Mouse (Mus musculus): Measurements from ENCODE around the gene Dao. TPM values are rescaled to one million over a fixed set of nuclear protein-coding genes. Genes with fewer than 3 reads are reported as not detected.

Gene Dao
- total and polyA plus RNA-seq, 3 experiments, result 1.4 to 3.6 (median 1.9) TPM

DNA sequence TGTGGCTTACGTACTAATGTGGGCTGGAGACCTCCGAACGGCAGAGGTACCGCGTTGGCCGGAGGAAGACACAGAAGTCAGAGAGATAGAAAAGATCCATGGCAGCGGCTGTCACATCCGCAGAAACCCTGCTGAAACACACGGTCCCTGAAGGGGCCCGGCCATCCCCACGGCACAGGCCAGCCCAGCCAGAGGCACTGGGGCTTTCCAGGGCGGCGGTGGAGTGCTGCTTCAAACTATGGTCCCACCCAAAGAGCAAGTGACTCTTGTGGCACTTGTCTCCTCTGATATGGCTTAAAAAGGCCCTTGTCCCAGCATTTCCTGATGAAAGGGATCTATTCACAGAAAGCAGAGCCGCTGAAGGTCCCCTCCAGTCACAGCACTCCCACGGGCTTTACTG is 28.9 kb upstream of the Dao start:
- Histone ChIP-seq H3K4me2 (ENCODE audit: insufficient read depth, low read depth, poor library complexity, severe bottlenecking) (0 out of 2 replicates have a peak overlapping the region, but pooled peaks have one; percentile 13), H3K27ac (ENCODE audit: insufficient read depth, low read depth) (peak overlapping the region; percentile 34; the same call in 1 of the 2 replicates), H3K9ac (ENCODE audit: insufficient read depth, low read depth) (peak overlapping the region; percentile 18; the same call in 1 of the 2 replicates), H3K36me3 (replicated peaks in 1 of 2; ENCODE audit: control insufficient read depth in 1 of 2, insufficient read depth in 1 of 2, low read length in 1 of 2) (peaks cover 16 to 72% of the 10 kb centered on the region in 2 experiments), H3K27me3 (replicated peaks) (no peaks in the 10 kb centered on the region), H3K9me3 (replicated peaks; ENCODE audit: low read length) (no peaks in the 10 kb centered on the region), H3K79me2 (replicated peaks; ENCODE audit: control insufficient read depth, extremely low read depth, insufficient read depth, poor library complexity, severe bottlenecking) (no peaks in the 10 kb centered on the region), H3K4me3 (replicated peaks in 1 of 3; ENCODE audit: low read depth in 2 of 3, low read length in 2 of 3, poor library complexity in 1 of 3) (no peak overlapping the region), H3K4me1 (ENCODE audit: control insufficient read depth in 1 of 2, insufficient read depth in 2 of 2) (peaks cover 15 to 54% of the 10 kb centered on the region in 2 experiments)
- peak; percentile 77; the same call in 1 of the 2 replicates for TF ChIP-seq UBTF (IDR thresholded peaks at IDR 0.05; ENCODE audit: low read depth, low read length)
- no peak for TF ChIP-seq MAFK (IDR thresholded peaks at IDR 0.05; ENCODE audit: insufficient replicate concordance, low read length)
- no peak for TF ChIP-seq NELFE (IDR thresholded peaks at IDR 0.05; ENCODE audit: low read depth, low read length)
- no peak for TF ChIP-seq RAD21 (IDR thresholded peaks at IDR 0.05; ENCODE audit: low read depth, low read length)
- in situ Hi-C loops (cut with MboI; ENCODE audit: low pct_ligation_motif_present, low pct_unique_long_range_greater_than_20kb, low sequenced_read_pairs) (loop anchor here (10.0 kb wide), 1 partner anchor 150 kb away; the partner anchor contains the start of gene Alkbh2), dilution Hi-C loops (cut with MboI; ENCODE audit: extremely low pct_ligation_motif_present, extremely low pct_unique_long_range_greater_than_20kb, low sequenced_read_pairs) (no loop called here)
- DNase-seq (ENCODE audit: extremely low read depth), result no peak

DNA sequence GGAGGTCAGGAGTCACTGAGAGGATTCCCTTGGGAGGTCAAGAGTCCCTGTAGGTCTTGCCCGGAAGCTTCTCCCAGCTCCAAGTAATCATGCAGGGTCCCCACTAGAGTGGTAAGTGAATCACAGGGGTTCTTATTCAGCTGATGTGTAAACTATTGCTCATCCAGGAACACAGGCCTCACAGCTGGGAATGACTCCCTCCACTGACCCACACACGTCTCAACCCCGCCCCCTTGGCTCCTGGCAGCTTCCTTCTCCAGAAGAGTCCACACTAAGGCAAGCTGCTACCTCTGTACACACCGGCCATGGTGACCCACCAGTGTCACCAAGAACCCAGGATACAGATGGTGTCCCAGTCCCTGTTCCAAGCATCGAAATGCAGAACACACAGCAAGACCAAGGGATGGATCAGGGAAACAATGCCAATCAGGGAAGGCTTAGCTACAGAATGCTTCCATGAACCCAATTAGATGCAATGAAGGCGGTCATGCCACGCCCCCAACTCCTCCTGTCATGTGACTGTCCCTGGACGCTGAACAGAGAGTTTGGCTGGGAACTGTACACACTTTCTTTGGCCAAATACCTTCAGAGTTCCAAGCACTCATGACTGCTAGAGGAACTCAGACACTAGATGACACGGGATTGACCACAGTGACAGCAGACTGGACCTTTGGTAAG is 27.8 kb upstream of the Dao start:
- H3K4me3 ChIP-seq (replicated peaks in 1 of 3; ENCODE audit: low read depth in 2 of 3, low read length in 2 of 3, poor library complexity in 1 of 3), result no peak overlapping the region
- TF ChIP-seq RAD21 (IDR thresholded peaks at IDR 0.05; ENCODE audit: low read depth, low read length), result no peak
- no peak overlapping the region for H3K27ac ChIP-seq (ENCODE audit: insufficient read depth, low read depth)
- dilution Hi-C loops (cut with MboI; ENCODE audit: extremely low pct_ligation_motif_present, extremely low pct_unique_long_range_greater_than_20kb, low sequenced_read_pairs) (no loop called here), in situ Hi-C loops (cut with MboI; ENCODE audit: low pct_ligation_motif_present, low pct_unique_long_range_greater_than_20kb, low sequenced_read_pairs) (loop anchor here (10.0 kb wide), 1 partner anchor 149 kb away; the partner anchor contains the start of gene Alkbh2)
- H3K36me3 ChIP-seq (replicated peaks in 1 of 2; ENCODE audit: control insufficient read depth in 1 of 2, insufficient read depth in 1 of 2, low read length in 1 of 2), result peaks cover 9 to 63% of the 10 kb centered on the region in 2 experiments
- no peak overlapping the region for H3K9ac ChIP-seq (ENCODE audit: insufficient read depth, low read depth)
- no peak overlapping the region for H3K4me2 ChIP-seq (ENCODE audit: insufficient read depth, low read depth, poor library complexity, severe bottlenecking)
- H3K9me3 ChIP-seq (replicated peaks; ENCODE audit: low read length), result no peaks in the 10 kb centered on the region
- no peaks in the 10 kb centered on the region for H3K27me3 ChIP-seq (replicated peaks)
- no peak for DNase-seq (ENCODE audit: extremely low read depth)
- H3K4me1 ChIP-seq (ENCODE audit: control insufficient read depth in 1 of 2, insufficient read depth in 2 of 2), result peaks cover 18 to 64% of the 10 kb centered on the region in 2 experiments
- H3K79me2 ChIP-seq (replicated peaks; ENCODE audit: control insufficient read depth, extremely low read depth, insufficient read depth, poor library complexity, severe bottlenecking), result no peaks in the 10 kb centered on the region

DNA sequence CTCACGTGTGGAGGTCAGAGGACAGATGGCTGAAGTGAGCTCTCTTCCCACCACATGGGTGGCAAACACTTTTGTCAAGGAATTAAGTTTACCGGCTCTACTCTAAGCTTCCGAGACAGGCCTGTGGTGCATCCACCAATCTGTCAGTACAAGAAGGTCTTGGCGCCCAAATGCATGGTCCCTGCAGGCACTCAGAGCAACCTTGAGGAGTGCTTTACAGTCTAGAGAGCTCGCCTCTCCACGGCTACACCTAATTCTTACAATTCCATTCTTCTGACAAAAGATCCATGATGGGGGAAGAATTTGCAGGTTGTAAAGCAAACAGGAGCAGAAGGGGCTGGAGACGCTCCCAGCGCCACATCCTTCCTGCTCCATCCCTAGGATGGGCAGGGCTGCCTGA is 26.9 kb upstream of the Dao start:
- Histone ChIP-seq H3K79me2 (replicated peaks; ENCODE audit: control insufficient read depth, extremely low read depth, insufficient read depth, poor library complexity, severe bottlenecking) (no peaks in the 10 kb centered on the region), H3K4me1 (ENCODE audit: control insufficient read depth in 1 of 2, insufficient read depth in 2 of 2) (peaks cover 28 to 71% of the 10 kb centered on the region in 2 experiments), H3K9me3 (replicated peaks; ENCODE audit: low read length) (no peaks in the 10 kb centered on the region), H3K27me3 (replicated peaks) (no peaks in the 10 kb centered on the region), H3K36me3 (replicated peaks in 1 of 2; ENCODE audit: control insufficient read depth in 1 of 2, insufficient read depth in 1 of 2, low read length in 1 of 2) (peaks cover 13 to 62% of the 10 kb centered on the region in 2 experiments), H3K9ac (ENCODE audit: insufficient read depth, low read depth) (no peak overlapping the region), H3K4me2 (ENCODE audit: insufficient read depth, low read depth, poor library complexity, severe bottlenecking) (no peak overlapping the region), H3K4me3 (replicated peaks in 1 of 3; ENCODE audit: low read depth in 2 of 3, low read length in 2 of 3, poor library complexity in 1 of 3) (no peak overlapping the region), H3K27ac (ENCODE audit: insufficient read depth, low read depth) (no peak overlapping the region)
- TF ChIP-seq ZMIZ1 (IDR thresholded peaks at IDR 0.05; ENCODE audit: low read depth, low read length) (no peak), MAFK (IDR thresholded peaks at IDR 0.05; ENCODE audit: insufficient replicate concordance, low read length) (no peak), JUND (conservative IDR thresholded peaks at IDR 0.05; ENCODE audit: low read depth, low read length) (no peak), BHLHE40 (IDR thresholded peaks at IDR 0.05; ENCODE audit: low read depth, low read length) (no peak), ETS1 (conservative IDR thresholded peaks at IDR 0.05; ENCODE audit: low read depth, low read length) (no peak), MYC (IDR thresholded peaks at IDR 0.05; ENCODE audit: low read depth, low read length) (no peak)
- dilution Hi-C loops (cut with MboI; ENCODE audit: extremely low pct_ligation_motif_present, extremely low pct_unique_long_range_greater_than_20kb, low sequenced_read_pairs) (no loop called here), in situ Hi-C loops (cut with MboI; ENCODE audit: low pct_ligation_motif_present, low pct_unique_long_range_greater_than_20kb, low sequenced_read_pairs) (loop anchor here (10.0 kb wide), 1 partner anchor 148 kb away; the partner anchor contains the start of gene Alkbh2)
- DNase-seq (ENCODE audit: extremely low read depth), result no peak

Data from CH12.LX (cell line).